Comparison of ENCODE assay signal across 8 mouse cellular contexts in genomic region chr10:59909357-59909847, GRCm38 (mm10). TPM values are rescaled to one million over a fixed set of nuclear protein-coding genes. Genes with fewer than 3 reads are reported as not detected.
DNase-seq lines count a peak whose midpoint lies in the region; ATAC-seq and TF ChIP-seq lines count a peak whose summit lies in the region.

No protein-coding gene starts in this region.

- TF ChIP-seq CTCF in C2C12 (IDR thresholded peaks at IDR 0.05; ENCODE audit: control insufficient read depth, insufficient read depth, insufficient read length), result no peak

- no peaks in the 10 kb centered on the region for H3K79me3 ChIP-seq in C2C12 (ENCODE audit: low read depth)

- DNase-seq in ZHBTc4 (ENCODE audit: low read depth, low spot score) (peak; percentile 58), liver (peak; percentile 47)
- peak; percentile 62 for DNase-seq in skeletal muscle tissue, adult 2 months (ENCODE audit: low read depth, low spot score)
- DNase-seq in layer of hippocampus, postnatal 14 days (ENCODE audit: low spot score in 2 of 2), result no peak
- no peak for DNase-seq in cerebellum, adult 9-10 months

- WGBS in forebrain, embryonic 13.5 days, result 15% methylated on average over 14 of the region's 14 CpGs
- WGBS in hindbrain, embryonic 13.5 days, result 7% methylated on average over 14 of the region's 14 CpGs

- peak; percentile 52; the same call in 1 of the 2 replicates for ATAC-seq in forebrain, embryonic 13.5 days
- no peak for ATAC-seq in hindbrain, embryonic 13.5 days (ENCODE audit: low FRiP score)

- H3K4me1 ChIP-seq in forebrain, embryonic 13.5 days, result peaks cover 48% of the 10 kb centered on the region
- H3K4me1 ChIP-seq in hindbrain, embryonic 13.5 days (replicated peaks), result peaks cover 45% of the 10 kb centered on the region

- no peak overlapping the region for H3K4me3 ChIP-seq in C2C12 (ENCODE audit: insufficient read depth, poor library complexity, severe bottlenecking)
- no peak overlapping the region for H3K4me3 ChIP-seq in forebrain, embryonic 13.5 days
- no peak overlapping the region for H3K4me3 ChIP-seq in hindbrain, embryonic 13.5 days

- no peak overlapping the region for H3ac ChIP-seq in C2C12 (ENCODE audit: control insufficient read depth, insufficient read length, low read depth)

- no peaks in the 10 kb centered on the region for H3K9me3 ChIP-seq in forebrain, embryonic 13.5 days (replicated peaks)
- no peaks in the 10 kb centered on the region for H3K9me3 ChIP-seq in hindbrain, embryonic 13.5 days

- peak overlapping the region; percentile 34; the same call in 1 of the 2 replicates for H3K4me2 ChIP-seq in forebrain, embryonic 13.5 days
- H3K4me2 ChIP-seq in hindbrain, embryonic 13.5 days, result peak overlapping the region; percentile 9; the same call in 1 of the 2 replicates

- no peaks in the 10 kb centered on the region for H3K36me3 ChIP-seq in C2C12 (ENCODE audit: control insufficient read depth, insufficient read depth)
- no peaks in the 10 kb centered on the region for H3K36me3 ChIP-seq in forebrain, embryonic 13.5 days (ENCODE audit: poor library complexity, severe bottlenecking)
- no peaks in the 10 kb centered on the region for H3K36me3 ChIP-seq in hindbrain, embryonic 13.5 days

- H3K27ac ChIP-seq in forebrain, embryonic 13.5 days, result peak overlapping the region; percentile 65
- 0 out of 2 replicates have a peak overlapping the region, but pooled peaks have one; percentile 52 for H3K27ac ChIP-seq in hindbrain, embryonic 13.5 days

- H3K27me3 ChIP-seq in C2C12 (ENCODE audit: control insufficient read depth, insufficient read depth, insufficient read length), result no peaks in the 10 kb centered on the region
- no peaks in the 10 kb centered on the region for H3K27me3 ChIP-seq in forebrain, embryonic 13.5 days
- H3K27me3 ChIP-seq in hindbrain, embryonic 13.5 days, result no peaks in the 10 kb centered on the region

- H3K9ac ChIP-seq in forebrain, embryonic 13.5 days, result no peak overlapping the region; the same call in 1 of the 2 replicates
- peak overlapping the region; percentile 24; the same call in 1 of the 2 replicates for H3K9ac ChIP-seq in hindbrain, embryonic 13.5 days

- no peaks in the 10 kb centered on the region for H3K79me2 ChIP-seq in C2C12 (ENCODE audit: control insufficient read depth, insufficient read depth)

TF ChIP-seq in C2C12, 6 proteins besides CTCF, POLR2A, EP300 and RAD21:
- no peak for TF ChIP-seq MYOG (IDR thresholded peaks at IDR 0.05; ENCODE audit: control insufficient read depth, extremely low read depth, insufficient read length)
- peak; percentile 86 for TF ChIP-seq CEBPB (IDR thresholded peaks at IDR 0.05; ENCODE audit: low read depth)
- peak; percentile 66 for TF ChIP-seq MAX (IDR thresholded peaks at IDR 0.05)
- TF ChIP-seq MYOD1 (IDR thresholded peaks at IDR 0.05; ENCODE audit: control insufficient read depth, insufficient read length, low read depth), result peak; percentile 58
- peak; percentile 82 for TF ChIP-seq FOSL1 (IDR thresholded peaks at IDR 0.05; ENCODE audit: insufficient read depth, low read length, poor library complexity, severe bottlenecking)
- TF ChIP-seq USF1 (IDR thresholded peaks at IDR 0.05; ENCODE audit: low read depth), result no peak
TF ChIP-seq in C2C12: peak in this region for 4.

RNA-seq across cellular contexts. Expression of gene Dnajb12, which starts 30.0 kb away (rescaled TPM):
- 25.8 TPM for polyA plus RNA-seq in C2C12 (2012; fragmentation: generic; extraction: Trizol)
- 16.9 and 18.4 TPM in 2 replicates for polyA plus RNA-seq in forebrain, embryonic 13.5 days (2015; fragmentation: Nextera tagmentation; extraction: Ambion mirVana)
- 18.4 and 19.2 TPM in 2 replicates for polyA plus RNA-seq in hindbrain, embryonic 13.5 days (2015; fragmentation: Nextera tagmentation; extraction: Ambion mirVana)
- 10 to 100 TPM; 48.0 to 50.1 TPM for total RNA-seq in layer of hippocampus, postnatal 14 days (2021)

RNA-seq across cellular contexts. Expression of gene Ddit4, which starts 42.2 kb away (rescaled TPM):
- 62.7 TPM for polyA plus RNA-seq in C2C12 (2012; fragmentation: generic; extraction: Trizol)
- polyA plus RNA-seq in forebrain, embryonic 13.5 days (2015; fragmentation: Nextera tagmentation; extraction: Ambion mirVana), result 69.3 and 71.3 TPM in 2 replicates
- 64.8 and 69.6 TPM in 2 replicates for polyA plus RNA-seq in hindbrain, embryonic 13.5 days (2015; fragmentation: Nextera tagmentation; extraction: Ambion mirVana)
- 100 to 1,000 TPM in 1 of 2 experiments, 10 to 100 TPM in 1; 99.5 to 106 TPM for total RNA-seq in layer of hippocampus, postnatal 14 days (2021)

Comparison
In these comparisons a context has a peak if more than half of its experiments do, and no peak if none do; other contexts are left out.
1. DNase-seq: peak in ZHBTc4 (single experiment), liver (single experiment) and skeletal muscle tissue, adult 2 months (single experiment); none in layer of hippocampus, postnatal 14 days (0 of 2) and cerebellum, adult 9-10 months (single experiment).